Mouse (Mus musculus) embryonic facial prominence, embryonic 11.5 days (tissue): ENCODE data around the gene Ttc17. TPM values are rescaled to one million over a fixed set of nuclear protein-coding genes. Genes with fewer than 3 reads are reported as not detected.
A peak's percentile ranks its signal among the peaks of the same experiment; 100 is the strongest.

Experiments
- ATAC-seq: fragments of 200-750 bp; cut with Nextera tagmentation; replicated peaks from 2 replicates; pipeline ENCODE4 v1.8.0; 2017; ENCODE audit warnings: low read depth; ENCODE audit not compliant: insufficient number of reproducible peaks, low FRiP score, low TSS enrichment
- DNase-seq: peaks from one replicate; pipeline ENCODE4 v3.0.0-alpha.2; 2015; ENCODE audit warnings: low spot score
- H3K27ac ChIP-seq: fragments of 300-500 bp; sonication (generic); replicated peaks from 2 replicates; pipeline ENCODE4 v1.5.1; 2014; ENCODE audit warnings: mild to moderate bottlenecking, low read depth, low read length, control low read depth
- H3K27me3 ChIP-seq: fragments of 300-500 bp; sonication (generic); 2 replicates; pipeline ENCODE4 v1.6.1; 2014; ENCODE audit warnings: mild to moderate bottlenecking, low read length, moderate library complexity, mixed read lengths; ENCODE audit not compliant: control insufficient read depth, insufficient read depth
- H3K36me3 ChIP-seq: fragments of 300-500 bp; sonication (generic); replicated peaks from 2 replicates; pipeline ENCODE4 v1.6.1; 2014; ENCODE audit warnings: low read depth, mild to moderate bottlenecking, low read length, moderate library complexity, mixed read lengths; ENCODE audit not compliant: control insufficient read depth, insufficient read depth
- H3K4me1 ChIP-seq: fragments of 300-500 bp; sonication (generic); 2 replicates; pipeline ENCODE4 v1.6.1; 2014; ENCODE audit warnings: low read length, mixed read lengths; ENCODE audit not compliant: control insufficient read depth, insufficient read depth
- H3K4me2 ChIP-seq: fragments of 300-500 bp; sonication (generic); 2 replicates; pipeline ENCODE4 v1.6.1; 2014; ENCODE audit warnings: low read depth, mild to moderate bottlenecking, control low read depth, low read length, moderate library complexity
- H3K4me3 ChIP-seq: fragments of 300-500 bp; sonication (generic); 2 replicates; pipeline ENCODE4 v1.5.1; 2014; ENCODE audit warnings: low read depth, low read length, control low read depth
- H3K9ac ChIP-seq: fragments of 300-500 bp; sonication (generic); replicated peaks from 2 replicates; pipeline ENCODE4 v1.6.1; 2014; ENCODE audit warnings: mild to moderate bottlenecking, control low read depth, low read length
- H3K9me3 ChIP-seq: fragments of 300-500 bp; sonication (generic); replicated peaks from 2 replicates; pipeline ENCODE4 v1.6.1; 2016; ENCODE audit warnings: mild to moderate bottlenecking, low read length, inconsistent platforms, mixed read lengths; ENCODE audit not compliant: control insufficient read depth
- WGBS: fragments of 180-500 bp; shearing (Covaris S2); extraction: QIAGEN DNeasy Blood & Tissue Kit; methylation state at CpG from one replicate; pipeline ENCODE4 v1.1.7; 2014; 5-methylcytosine and 5-hydroxymethylcytosine counted together
- polyA plus RNA-seq: library from polyadenylated mRNA; unstranded; fragments of >200 nt; fragmentation: Nextera tagmentation; extraction: Ambion mirVana; gene quantifications from 2 replicates; pipeline ENCODE4 v1.2.1, GENCODE M21; 2014

The Ttc17 gene
- polyA plus RNA-seq, 1 experiment from 2014 or later: 14.2 TPM

DNA sequence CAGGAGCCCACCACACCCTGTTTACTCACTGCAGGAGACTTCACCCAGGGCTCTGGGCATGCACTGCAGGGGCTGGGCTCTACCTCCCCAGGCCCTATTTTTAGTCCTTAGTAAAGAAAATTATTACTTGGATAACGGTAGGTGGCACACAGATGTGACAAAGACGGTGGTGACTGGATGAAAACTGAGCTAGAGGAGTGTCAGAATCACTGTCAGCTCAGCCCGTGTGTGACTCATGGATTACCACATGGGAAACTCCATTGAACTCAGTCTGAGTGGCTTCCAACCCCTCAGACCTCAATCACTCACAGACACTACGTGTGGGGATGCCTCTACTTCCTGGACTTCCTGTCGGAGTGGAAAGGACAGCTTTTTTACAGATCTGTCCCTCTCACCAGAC, 118.4 kb downstream of the Ttc17 start:
- Histone ChIP-seq H3K4me1 (peaks cover 6% of the 10 kb centered on the region), H3K36me3 (no peaks in the 10 kb centered on the region), H3K4me3 (no peak overlapping the region), H3K9me3 (no peaks in the 10 kb centered on the region), H3K4me2 (no peak overlapping the region), H3K27ac (no peak overlapping the region), H3K9ac (no peak overlapping the region), H3K27me3 (no peaks in the 10 kb centered on the region)
- WGBS: 27% methylated on average over 5 of the region's 5 CpGs
- no peak for ATAC-seq
- DNase-seq: no peak

DNA sequence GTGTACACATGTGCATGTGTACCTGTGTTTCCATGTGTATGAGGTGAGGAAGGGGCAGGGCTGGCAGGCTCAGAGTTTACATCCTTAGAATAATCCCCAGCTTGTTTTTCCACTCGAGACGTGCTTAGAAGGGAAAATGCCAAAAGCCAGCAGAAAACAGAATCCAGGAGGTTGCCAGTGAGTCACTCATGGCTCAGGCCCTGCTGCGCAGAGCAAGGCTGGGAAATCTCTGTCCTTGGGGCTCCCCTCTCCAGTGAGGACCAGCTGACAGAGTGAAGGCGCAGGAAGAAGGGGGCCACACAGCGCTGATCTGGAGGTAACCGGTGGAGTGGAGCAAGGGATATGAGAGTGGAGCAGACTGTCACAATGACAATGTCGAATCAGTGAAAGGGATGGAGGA, 119.1 kb downstream of the Ttc17 start:
- Histone ChIP-seq H3K27me3 (no peaks in the 10 kb centered on the region), H3K27ac (no peak overlapping the region), H3K4me3 (no peak overlapping the region), H3K9ac (no peak overlapping the region), H3K9me3 (no peaks in the 10 kb centered on the region), H3K36me3 (no peaks in the 10 kb centered on the region), H3K4me1 (peaks cover 6% of the 10 kb centered on the region), H3K4me2 (no peak overlapping the region)
- no peak for DNase-seq
- no peak for ATAC-seq
- WGBS: 65% methylated on average over 7 of the region's 7 CpGs

DNA sequence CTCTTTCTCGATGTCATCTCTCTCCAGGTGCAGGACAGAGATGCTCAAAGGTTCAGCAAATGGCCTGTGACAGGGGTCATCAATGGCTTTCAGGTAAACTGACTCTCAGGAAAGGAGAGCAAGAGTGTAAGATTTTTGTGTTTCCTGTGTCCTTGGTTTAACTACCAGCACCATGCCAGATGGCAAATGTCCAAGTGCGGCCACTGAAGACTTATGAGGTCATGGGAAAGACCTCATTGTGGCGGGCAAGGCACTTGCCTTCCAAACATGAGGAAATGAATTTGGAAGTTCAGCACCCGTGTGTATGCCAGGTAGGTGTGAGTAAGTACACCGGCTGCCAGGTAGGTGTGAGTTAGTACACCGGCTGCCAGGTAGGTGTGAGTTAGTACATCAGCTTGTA, 123.0 kb downstream of the Ttc17 start:
- no peaks in the 10 kb centered on the region for H3K9me3 ChIP-seq
- DNase-seq (no peak), ATAC-seq (no peak)
- no peak overlapping the region for H3K4me2 ChIP-seq
- H3K4me3 ChIP-seq: no peak overlapping the region
- H3K4me1 ChIP-seq: no peaks in the 10 kb centered on the region
- H3K36me3 ChIP-seq: no peaks in the 10 kb centered on the region
- H3K27me3 ChIP-seq: no peaks in the 10 kb centered on the region
- no peak overlapping the region for H3K9ac ChIP-seq
- WGBS: 86% methylated on average over 6 of the region's 6 CpGs
- H3K27ac ChIP-seq: no peak overlapping the region

DNA sequence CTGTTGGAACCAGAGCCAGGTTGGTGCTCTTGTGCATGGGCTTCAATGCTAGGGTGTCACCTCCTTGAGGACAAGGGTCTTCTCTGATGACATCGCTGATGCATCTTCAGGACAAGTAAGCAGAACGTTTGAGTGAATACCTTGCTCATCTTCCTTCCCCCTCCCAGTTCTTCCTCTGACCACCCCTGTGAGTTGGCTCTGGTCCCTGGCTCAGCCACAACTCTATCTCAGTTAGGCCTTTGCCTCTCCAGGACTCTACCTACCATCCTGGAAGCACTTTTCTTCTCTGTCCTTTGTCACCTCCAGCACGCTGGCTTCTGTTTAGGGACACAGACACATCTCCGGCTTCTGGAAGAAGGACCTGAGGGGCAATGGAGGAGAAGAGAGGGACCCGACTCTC, 126.9 kb downstream of the Ttc17 start:
- Histone ChIP-seq H3K9me3 (no peaks in the 10 kb centered on the region), H3K36me3 (no peaks in the 10 kb centered on the region), H3K27ac (no peak overlapping the region), H3K4me1 (no peaks in the 10 kb centered on the region), H3K9ac (no peak overlapping the region), H3K4me2 (no peak overlapping the region), H3K4me3 (no peak overlapping the region), H3K27me3 (no peaks in the 10 kb centered on the region)
- DNase-seq (no peak), ATAC-seq (no peak)
- 74% methylated on average over 5 of the region's 5 CpGs for WGBS

DNA sequence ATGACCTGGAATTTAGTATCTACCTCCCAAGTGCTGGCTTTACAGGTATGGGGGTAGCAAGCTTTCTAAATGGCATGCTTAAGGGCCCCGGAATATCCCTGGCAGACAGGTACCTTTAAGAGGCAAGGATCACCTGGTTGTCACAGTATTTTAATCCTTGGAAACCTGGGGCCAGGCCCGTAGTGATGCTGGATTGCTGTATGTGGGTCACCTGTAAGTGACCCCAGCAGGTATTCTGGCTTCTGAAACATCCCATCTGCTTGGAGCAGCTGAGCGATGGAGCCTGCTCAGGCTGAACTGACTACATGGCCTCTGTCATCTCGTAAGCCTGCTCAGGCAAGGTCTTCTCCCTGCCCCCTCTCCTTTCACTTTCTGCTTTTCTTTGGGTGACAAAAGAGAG, 130.4 kb downstream of the Ttc17 start:
- ATAC-seq: no peak

DNA sequence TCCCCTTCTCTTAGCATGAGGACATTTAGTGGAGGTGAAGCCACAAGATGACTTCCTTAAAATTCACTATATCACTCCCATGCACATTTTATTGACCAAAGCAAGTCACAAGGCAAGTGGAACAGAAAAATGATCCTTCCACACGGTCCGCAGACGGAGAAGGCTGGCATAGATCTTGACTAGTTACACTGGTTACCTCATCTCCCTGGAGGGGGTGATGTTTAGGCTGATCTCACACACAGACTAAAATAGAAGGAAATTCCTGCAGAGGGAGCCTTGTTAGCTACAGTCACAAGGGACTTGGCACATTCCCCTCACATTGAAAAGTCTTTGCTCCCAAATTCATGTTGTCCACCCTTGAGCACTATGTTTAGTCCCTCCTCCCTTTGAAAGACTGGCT, 130.8 kb downstream of the Ttc17 start:
- Histone ChIP-seq H3K4me3 (no peak overlapping the region), H3K27me3 (peaks cover 3% of the 10 kb centered on the region), H3K36me3 (no peaks in the 10 kb centered on the region), H3K4me2 (no peak overlapping the region), H3K27ac (no peak overlapping the region), H3K9me3 (no peaks in the 10 kb centered on the region), H3K4me1 (no peaks in the 10 kb centered on the region), H3K9ac (no peak overlapping the region)
- no peak for DNase-seq
- 76% methylated on average over 3 of the region's 3 CpGs for WGBS
- ATAC-seq: no peak

More for the DNA sequence above, 130.4 kb downstream of the Ttc17 start:
- Histone ChIP-seq H3K27me3 (peaks cover 3% of the 10 kb centered on the region), H3K27ac (no peak overlapping the region), H3K4me3 (no peak overlapping the region), H3K4me1 (no peaks in the 10 kb centered on the region), H3K9me3 (no peaks in the 10 kb centered on the region), H3K36me3 (no peaks in the 10 kb centered on the region), H3K9ac (no peak overlapping the region), H3K4me2 (no peak overlapping the region)
- DNase-seq: no peak
- WGBS: 74% methylated on average over 4 of the region's 4 CpGs

DNA sequence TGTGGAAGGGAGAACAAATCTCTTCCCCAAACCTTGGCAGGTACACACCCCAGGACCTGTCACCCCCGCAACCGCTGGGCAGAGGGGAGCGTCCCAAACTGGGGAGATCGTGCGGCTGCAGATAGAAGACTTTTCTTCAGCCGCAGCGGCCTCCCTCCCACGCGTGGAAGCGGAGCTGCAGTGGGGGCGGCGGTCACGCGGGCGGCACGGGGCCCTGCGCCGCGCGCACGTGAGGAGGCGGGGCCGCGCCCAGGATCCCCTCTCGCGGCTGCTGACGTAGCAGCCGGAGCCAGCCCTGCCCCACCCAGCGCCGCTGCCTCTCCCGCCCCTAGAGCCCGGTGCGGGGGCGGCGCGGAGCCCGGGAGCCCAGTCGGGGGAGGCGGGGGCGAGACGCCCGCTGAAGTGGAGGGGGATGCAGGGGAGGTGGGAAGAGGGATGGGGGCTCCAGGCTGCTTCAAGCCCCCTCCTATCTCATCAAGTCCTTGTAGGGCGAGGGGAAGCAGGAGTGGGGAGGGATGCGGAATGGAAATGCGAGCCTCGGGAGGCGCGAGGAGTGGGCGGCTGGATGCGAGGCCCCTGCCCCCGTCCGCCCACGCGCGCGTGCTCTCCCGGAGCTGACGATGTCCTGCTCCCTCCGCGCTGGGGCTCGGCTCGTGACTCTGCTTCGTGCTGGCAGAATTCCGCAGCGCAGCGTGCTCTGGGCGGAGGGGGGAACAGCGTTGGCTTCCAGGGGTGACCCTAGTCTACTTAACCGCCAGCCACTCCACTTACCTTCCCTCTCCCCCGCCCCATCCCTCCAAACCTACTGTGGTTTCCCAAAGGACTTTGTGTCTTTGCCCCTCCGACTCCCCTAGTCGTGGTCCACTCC, 133.1 kb downstream of the Ttc17 start:
- DNase-seq (peak; percentile 76), ATAC-seq (peak; percentile 78)
- under 1% methylated on average over 69 of the region's 72 CpGs for WGBS
- Histone ChIP-seq H3K36me3 (no peaks in the 10 kb centered on the region), H3K9me3 (no peaks in the 10 kb centered on the region), H3K27me3 (peaks cover 3% of the 10 kb centered on the region), H3K4me1 (no peaks in the 10 kb centered on the region), H3K9ac (peak overlapping the region; percentile 68), H3K4me2 (peak overlapping the region; percentile 98), H3K4me3 (peak overlapping the region; percentile 54), H3K27ac (no peak overlapping the region)

DNA sequence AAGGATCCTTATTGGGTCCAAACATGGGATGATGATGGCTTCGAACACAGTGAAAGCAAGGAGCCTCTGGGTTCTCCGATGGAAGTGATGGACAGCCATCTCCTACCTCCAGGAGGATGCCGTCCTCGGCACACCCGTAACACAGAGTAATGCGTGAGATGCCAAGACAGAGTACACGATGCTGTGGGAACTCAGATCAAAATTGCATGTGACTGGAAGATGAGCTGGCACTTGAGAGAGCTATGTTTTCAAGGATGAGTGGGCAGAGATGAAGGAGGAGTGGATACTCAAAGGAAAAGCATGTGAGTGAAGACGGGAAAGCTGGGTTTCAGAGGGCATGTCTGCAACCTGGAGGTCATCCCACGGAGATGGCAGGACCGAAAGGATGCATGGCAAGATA, 135.3 kb downstream of the Ttc17 start:
- ATAC-seq: no peak
- Histone ChIP-seq H3K36me3 (no peaks in the 10 kb centered on the region), H3K27me3 (peaks cover 3% of the 10 kb centered on the region)

More for the DNA sequence above, 135.3 kb downstream of the Ttc17 start:
- Histone ChIP-seq H3K9ac (no peak overlapping the region), H3K4me3 (no peak overlapping the region), H3K9me3 (no peaks in the 10 kb centered on the region), H3K4me1 (no peaks in the 10 kb centered on the region), H3K27ac (no peak overlapping the region), H3K4me2 (no peak overlapping the region)
- 87% methylated on average over 10 of the region's 10 CpGs for WGBS
- DNase-seq: no peak
